Mouse (Mus musculus) cortical plate, adult 2 months (tissue): ENCODE results near the gene Gse1.

Source experiments
- CTCF ChIP-seq: fragments of 200-500 bp; IDR thresholded peaks from 2 replicates; pipeline ENCODE4 v1.5.1; 2011; ENCODE audit warnings: mild to moderate bottlenecking, control low read depth, low read length; ENCODE audit not compliant: insufficient read depth; ENCODE audit errors: extremely low read depth
- POLR2A ChIP-seq: fragments of 200-500 bp; IDR thresholded peaks from 2 replicates; pipeline ENCODE4 v1.6.1; 2011; ENCODE audit warnings: mild to moderate bottlenecking, low read length, control low read depth; ENCODE audit not compliant: insufficient read depth; ENCODE audit errors: extremely low read depth

DNA sequence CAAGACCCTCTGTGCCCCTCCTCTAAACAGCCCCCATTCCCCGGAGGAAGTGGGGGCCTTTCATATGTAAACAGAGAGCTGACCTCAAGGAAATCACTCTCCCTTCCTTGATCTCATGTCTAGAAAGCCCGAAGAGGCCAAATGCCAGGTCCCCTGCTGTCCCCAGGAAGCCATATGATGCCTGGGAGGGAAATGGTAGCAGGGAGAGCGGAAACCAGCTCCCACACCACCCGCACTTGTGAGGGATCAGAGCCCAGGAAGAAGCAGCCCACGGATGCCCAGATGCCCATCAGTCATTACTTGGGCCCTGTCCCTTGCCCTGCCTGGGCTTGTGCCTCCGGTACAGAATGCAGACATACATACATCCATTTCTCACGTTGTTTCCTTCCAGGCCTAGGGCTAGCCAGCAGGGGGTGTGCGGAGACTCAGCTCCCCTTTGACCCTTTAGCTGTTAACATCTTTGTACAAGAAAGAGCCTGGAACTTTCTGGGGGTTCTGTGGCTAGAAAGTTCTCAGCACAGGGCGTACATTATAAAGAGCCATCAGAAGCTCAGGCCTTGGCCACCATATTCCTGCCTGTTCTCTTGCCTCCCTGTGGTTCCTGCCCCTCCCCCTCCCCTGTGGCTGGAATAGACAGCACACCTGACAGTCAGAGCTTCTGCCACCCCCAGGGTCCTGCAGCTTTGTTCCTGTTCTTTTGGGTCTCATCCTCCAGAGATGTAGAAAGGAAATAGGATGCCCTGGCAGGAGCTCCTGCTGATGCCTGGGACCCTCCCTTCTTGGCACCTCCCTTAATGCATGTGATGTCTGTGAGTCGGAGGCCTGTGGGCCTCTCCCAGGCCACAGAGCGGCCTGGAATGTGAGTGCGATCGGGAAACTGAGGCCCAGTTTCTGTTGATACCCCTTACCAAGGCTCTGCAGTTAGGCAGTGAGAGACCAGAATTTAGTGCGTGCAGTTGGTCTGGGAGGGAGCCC, 180.3 kb downstream of the Gse1 start:
- TF ChIP-seq POLR2A, result no peak
- TF ChIP-seq CTCF, result no peak
